Mouse (Mus musculus) bone marrow macrophage, adult 2 months (primary cell): ENCODE measurements around the gene Mras.

ENCODE experiments used
- CTCF ChIP-seq: IDR thresholded peaks from 2 replicates; pipeline ENCODE4 v1.5.1; 2012; ENCODE audit warnings: low read depth, mild to moderate bottlenecking, low read length, moderate library complexity
- POLR2A ChIP-seq: IDR thresholded peaks from 2 replicates; pipeline ENCODE4 v1.6.1; 2012; ENCODE audit warnings: mild to moderate bottlenecking, low read depth, low read length, borderline replicate concordance

GRCm38 (mm10) chr9:99435619-99436181 is 1.5 kb downstream of the Mras start:
- TF ChIP-seq CTCF (no peak), POLR2A (no peak)
